Mouse (Mus musculus): ENCODE data around the gene Gsdma. TPM values are rescaled to one million over a fixed set of nuclear protein-coding genes. Genes with fewer than 3 reads are reported as not detected.
"Not testable (repeated sequence)": the region's sequence is repeated elsewhere in the genome, so short reads cannot be mapped to it uniquely, and the experiment has no call there.

Gsdma gene
- total RNA-seq, 2 experiments from 2014 or later, result 0.42 TPM; not detected in 1

DNA sequence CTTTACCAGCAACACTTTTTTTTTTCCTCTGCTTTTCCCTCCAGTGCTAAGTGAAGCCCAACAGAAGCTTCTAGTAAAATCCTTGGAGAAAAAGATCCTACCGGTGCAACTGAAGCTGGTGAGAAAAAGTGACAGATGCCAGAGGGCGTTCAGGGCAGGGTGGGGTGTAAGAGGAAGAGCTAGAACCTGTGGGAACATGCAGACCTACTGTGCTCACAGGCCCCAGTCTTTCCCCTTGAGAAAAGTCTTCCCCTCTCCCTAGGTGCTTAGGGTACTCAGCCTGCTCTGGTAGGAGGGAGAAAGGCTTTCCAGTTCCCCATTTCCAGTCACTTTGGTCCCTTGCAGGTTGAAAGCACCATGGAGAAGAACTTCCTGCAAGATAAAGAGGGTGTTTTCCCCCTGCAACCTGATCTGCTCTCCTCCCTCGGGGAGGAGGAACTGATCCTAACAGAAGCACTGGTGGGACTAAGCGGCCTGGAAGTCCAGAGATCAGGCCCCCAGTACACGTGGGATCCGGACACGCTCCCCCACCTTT lies 11.7 kb downstream of the Gsdma start:
- ATAC-seq (replicated peaks; ENCODE audit: low FRiP score, low TSS enrichment, poor library complexity, severe bottlenecking), result no peak

DNA sequence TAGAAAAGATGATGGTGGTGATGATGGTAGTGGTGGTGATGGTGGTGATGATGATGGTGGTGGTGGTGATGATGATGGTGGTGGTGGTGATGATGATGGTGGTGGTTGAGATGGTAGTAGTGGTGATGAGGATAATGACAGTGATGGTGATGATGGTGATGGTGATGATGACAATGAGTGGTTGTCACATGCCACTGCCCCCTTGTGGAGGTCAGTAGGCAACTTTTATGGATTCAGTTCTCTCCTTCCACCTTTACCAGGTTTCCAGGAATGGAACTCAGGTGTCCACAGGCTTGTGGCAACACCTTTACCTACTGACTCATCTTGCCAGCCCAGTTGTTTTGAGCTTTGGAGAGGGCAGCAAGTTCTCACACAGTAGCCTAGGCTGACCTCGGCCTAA lies 15.9 kb downstream of the Gsdma start:
- ATAC-seq (replicated peaks; ENCODE audit: low FRiP score, low TSS enrichment, poor library complexity, severe bottlenecking), result no peak

DNA sequence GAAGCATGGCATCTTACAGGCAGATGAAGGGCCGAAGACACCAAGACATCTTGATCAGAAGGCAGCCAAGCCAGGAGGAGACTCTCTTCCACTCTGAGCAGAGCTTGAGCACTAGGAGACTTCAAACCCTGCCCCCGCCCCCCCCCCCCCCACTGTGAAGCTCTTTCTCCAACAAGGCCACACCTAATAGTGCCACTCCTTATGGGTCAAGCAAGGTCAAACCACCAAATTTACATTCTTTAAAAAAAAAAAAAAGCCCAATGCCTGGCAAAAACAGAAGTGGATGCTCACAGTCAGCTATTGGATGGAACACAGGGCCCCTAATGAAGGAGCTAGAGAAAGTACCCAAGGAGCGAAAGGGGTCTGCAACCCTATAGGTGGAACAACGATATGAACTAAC lies 16.4 kb downstream of the Gsdma start:
- ATAC-seq (replicated peaks; ENCODE audit: low FRiP score, low TSS enrichment, poor library complexity, severe bottlenecking), result not testable (repeated sequence)

DNA sequence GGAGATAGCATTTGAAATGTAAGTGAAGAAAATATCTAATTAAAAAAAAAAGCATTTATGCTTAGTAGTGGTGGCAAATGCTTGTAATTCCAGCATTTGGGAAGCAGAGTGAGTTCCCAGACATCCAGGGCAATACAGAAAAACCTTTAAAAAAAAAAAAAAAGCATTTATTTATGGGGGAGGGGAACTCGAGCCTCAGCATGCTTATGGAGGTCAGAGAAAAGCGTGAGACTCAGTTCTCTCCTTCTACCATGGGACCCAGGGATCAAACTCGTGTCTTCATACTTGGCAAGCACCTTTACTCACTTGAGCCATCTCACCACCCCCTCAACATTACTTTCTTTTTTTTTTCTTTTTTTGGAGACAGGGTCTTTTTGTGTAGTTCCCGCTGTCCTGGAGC lies 17.0 kb downstream of the Gsdma start:
- no peak for ATAC-seq (replicated peaks; ENCODE audit: low FRiP score, low TSS enrichment, poor library complexity, severe bottlenecking)

DNA sequence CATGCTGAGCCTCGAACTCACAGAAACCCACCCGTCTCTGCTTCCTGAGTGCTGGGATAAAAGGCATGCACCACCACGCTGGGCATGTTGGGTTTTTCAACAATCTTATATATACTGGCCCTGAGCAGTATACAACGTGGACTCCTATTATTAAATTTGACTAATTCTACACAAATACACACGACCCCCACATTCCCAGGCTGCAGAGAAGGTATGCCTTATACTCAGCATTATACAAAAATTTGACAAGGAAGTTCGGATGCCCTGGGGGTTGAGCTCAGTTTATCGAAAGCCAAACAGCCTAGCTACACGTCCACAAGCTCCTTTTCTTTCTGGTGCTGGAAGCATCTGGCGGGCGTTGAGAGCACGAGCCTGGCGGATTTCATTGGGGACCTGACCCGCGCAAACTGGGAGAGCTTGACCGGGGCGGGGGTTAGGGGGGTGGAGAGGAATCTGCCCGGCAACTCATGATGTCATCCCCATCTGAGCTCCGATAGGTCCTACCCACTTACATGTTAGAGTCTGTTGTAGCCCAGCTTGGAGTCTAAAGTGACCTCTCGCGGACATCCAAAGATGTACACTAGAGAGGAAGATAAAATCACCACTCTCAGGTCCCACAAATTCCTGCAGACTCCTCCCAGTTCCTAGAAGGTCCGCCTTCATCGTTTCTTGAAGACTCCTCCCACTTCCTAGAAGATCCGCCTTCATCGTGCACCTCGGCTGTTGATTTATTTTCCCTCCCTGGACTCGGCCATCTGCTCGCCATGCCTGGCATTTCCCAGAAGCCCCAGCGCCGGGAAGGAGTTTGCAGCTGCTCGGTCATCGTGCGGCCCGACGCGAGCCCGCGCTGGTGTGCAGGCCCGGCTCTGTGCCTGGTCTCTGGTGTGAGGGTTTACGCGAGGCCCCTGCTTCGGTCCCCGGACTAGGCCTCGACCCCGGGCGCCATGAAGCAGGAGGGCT lies 17.9 kb downstream of the Gsdma start, which contains the start of gene Psmd3:
Gene Psmd3 (plus strand): TSS at position 769 of the 960 bp plus-strand sequence.
- peak; percentile 93 for ATAC-seq (replicated peaks; ENCODE audit: low FRiP score, low TSS enrichment, poor library complexity, severe bottlenecking)

DNA sequence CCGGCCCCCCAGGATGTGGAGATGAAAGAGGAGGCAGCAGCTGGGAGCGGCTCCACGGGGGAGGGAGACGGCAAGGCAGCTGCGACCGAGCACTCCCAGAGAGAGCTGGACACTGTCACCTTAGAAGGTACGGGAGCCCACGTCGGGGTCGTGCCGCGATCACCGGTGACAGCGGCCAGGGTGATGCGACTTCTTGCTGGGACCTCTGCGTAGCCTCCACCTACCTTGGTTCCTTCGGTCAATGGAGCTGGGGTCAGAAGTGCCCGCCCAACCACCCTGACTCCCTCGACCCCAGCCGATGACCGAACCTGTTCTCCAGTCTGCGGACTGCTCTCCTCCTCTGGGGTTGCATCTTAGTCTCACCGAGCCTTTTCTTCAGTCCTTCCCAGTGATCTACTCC lies 18.7 kb downstream of the Gsdma start:
- ATAC-seq (replicated peaks; ENCODE audit: low FRiP score, low TSS enrichment, poor library complexity, severe bottlenecking), result no peak

DNA sequence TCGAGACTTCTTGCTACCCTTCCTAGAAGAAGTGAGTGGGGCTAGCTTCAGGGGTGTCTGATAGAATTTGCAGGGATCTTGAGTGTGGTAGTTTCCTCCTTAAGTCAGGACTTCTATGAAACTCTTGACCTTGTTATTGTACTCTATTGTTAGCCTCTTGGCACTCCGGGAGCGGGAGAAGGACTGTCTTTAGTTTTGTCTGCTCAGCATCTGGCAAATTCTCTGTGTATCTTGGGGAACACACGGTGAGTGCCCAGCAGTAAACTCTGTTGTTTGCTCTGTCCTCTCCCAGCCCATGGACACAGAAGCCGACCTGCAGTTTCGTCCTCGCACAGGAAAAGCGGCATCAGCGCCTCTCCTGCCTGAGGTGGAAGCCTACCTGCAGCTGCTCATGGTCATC lies 21.5 kb downstream of the Gsdma start:
- no peak for ATAC-seq (replicated peaks; ENCODE audit: low FRiP score, low TSS enrichment, poor library complexity, severe bottlenecking)

DNA sequence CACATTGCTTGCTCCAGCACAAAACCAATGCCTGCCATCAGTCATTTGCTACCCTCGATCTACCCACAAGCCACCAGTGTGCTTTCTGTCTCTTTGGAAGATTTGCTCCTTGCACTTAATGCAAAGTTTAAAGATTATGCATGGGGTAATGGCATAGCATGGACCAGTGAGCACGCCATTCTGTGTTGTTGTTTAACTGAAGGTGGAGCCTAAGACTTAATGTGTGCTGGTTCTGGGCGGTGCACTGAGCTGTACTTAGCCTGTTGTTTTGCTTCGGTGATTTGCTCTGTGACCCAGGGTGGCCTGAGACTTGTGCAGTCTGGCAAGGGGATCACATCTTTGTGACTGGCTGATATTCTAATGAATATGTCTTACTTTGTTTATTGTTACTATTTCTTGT lies 22.8 kb downstream of the Gsdma start:
- ATAC-seq (replicated peaks; ENCODE audit: low FRiP score, low TSS enrichment, poor library complexity, severe bottlenecking), result no peak

DNA sequence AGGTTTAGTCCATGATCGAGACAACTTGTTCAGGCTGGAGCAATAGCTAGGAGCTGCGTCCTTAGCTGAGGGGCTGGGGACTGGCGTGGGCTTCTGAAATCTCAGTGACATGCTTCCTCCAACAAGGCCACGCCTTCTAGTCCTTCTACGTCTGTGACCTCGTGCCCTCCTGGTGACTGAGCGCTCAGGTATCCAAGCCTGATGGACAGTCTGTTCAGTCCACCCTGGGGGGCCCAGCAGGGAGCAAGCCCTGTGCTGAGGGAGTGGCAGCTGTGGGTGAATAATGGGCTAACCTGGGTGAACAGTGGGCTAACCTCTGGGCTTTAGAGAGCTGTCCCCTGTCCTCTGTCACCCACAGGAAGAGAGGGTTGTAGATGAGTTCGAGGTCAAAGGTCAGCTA lies 23.9 kb downstream of the Gsdma start:
- ATAC-seq (replicated peaks; ENCODE audit: low FRiP score, low TSS enrichment, poor library complexity, severe bottlenecking), result no peak

DNA sequence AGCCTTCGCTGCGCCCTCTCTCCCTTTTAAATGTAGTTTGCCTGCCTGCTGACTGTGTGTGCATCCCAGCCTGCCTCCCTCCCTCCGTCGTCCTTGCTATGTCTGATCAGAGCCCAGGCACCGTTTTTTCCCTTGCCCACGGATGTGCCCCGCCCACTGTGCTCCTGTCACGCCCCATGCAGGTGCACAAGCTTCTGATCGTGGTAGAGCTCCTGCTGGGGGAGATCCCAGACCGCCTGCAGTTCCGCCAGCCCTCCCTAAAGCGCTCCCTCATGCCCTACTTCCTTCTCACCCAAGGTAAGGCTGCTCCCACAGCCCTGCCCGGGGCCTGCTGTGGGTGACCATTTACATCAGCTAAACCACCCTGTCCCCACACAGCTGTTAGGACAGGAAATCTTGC lies 29.1 kb downstream of the Gsdma start:
- peak; percentile 8; the same call in 1 of the 2 replicates for ATAC-seq (replicated peaks; ENCODE audit: low FRiP score, low TSS enrichment, poor library complexity, severe bottlenecking)

DNA sequence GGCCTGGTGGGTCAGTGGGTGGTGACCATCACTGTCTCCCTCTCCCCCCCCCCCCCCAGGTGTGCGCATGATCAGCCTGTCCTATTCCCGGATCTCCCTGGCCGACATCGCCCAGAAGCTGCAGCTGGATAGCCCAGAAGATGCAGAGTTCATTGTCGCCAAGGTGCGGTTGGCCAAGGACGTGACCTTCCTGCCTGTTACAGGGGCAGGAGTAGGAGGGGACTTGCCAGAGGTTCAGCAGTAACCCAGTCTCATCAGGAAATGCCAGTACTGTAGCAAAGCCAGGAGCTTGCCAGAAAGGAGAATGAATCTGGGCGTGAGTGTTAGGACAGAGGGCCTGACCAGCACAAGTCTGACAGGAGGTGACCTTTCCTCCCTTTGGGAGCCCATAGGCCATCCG lies 29.6 kb downstream of the Gsdma start:
- ATAC-seq (replicated peaks; ENCODE audit: low FRiP score, low TSS enrichment, poor library complexity, severe bottlenecking), result no peak

DNA sequence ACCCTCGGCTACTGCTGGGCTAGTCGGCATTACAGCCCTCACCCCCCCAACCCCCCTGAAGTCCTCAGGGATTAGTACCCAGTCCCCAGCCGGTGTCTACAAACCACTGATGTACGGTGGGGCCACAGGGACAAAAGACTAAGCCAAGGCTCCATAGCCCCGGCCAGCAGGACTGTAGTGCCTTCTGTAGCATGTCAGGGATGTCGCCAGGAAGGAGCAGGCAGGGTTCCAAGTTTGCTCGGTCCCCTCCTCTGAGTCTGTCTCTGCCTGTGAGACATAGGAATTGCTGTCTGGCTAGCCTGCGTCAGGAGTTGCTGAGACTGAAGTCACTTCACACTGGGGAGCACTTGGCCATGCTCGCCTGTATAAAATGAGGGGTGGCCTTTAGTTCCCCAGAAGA lies 30.1 kb downstream of the Gsdma start:
- ATAC-seq (replicated peaks; ENCODE audit: low FRiP score, low TSS enrichment, poor library complexity, severe bottlenecking), result no peak

DNA sequence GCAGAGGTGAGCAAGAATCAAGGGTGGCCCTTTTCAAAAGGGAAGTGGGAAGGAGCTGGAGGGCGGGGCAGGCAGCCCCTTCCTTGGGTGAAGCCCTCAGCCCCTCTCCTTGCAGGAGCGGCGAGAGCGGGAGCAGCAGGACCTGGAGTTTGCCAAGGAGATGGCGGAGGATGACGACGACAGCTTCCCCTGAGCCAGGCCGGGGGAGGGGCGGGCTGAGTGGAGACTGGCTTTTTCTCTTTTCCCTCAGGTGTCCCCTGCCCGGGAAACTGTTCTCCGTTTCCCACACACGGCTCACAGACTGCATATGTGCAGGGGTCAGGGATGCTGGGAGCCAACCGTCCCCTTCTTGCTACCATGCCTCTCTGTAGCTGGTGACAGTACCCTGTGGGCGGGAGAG lies 31.3 kb downstream of the Gsdma start:
- no peak for ATAC-seq (replicated peaks; ENCODE audit: low FRiP score, low TSS enrichment, poor library complexity, severe bottlenecking)

DNA sequence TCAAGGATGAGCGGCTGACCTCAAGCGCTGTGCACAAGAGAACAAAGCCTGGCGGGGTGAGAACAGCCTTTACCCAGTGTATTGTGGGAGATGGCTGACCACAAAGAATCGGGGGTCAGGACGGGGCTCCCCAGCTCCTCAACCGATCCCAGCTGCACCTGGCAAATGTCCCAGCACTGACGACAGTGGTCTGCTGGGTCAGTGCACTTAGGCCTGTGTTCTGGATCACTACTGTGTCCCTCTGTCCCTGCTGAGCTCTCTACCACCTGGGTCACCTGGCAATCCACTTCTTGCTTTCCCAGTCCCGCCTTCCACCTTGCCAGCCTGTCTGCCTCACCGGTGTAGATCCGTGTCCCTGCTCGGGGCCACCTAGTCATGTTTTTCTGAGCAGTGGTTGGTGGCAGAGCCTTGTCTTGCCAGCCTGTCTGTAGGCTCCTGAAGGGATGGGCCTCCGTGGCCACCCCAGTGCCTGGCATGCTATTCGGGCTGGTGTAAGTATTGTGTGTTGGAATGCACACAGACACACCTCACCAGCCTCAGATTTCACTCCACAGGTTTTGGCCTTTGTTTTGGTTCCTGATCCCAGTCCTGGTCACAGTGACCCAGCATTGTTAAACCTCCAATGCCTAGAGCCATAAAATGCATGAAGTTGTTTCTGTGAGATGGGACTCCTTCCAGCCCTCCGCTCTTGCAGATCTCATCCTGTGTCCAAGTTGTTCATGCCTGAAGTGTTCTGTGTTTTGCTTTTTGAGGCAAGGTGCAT lies 32.5 kb downstream of the Gsdma start:
- no peak for ATAC-seq (replicated peaks; ENCODE audit: low FRiP score, low TSS enrichment, poor library complexity, severe bottlenecking)

DNA sequence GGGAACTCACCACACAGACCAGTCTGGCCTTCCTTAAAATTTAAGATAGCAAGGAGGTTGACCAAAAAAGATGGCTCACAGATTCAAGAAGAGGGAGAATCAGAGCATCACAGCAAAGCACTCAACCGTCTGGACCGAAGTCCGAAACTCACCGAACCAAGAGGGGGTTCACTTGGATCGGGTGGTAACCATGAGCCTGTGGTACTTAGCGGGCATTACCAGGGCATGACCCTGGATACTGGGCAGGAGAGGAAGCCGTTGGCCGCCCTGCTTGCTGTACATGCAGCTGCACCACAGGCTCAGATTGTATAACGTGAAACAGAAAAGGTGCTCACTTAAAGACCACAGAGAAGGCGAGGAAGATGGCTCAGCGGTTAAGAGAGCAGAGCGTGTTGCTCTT lies 33.1 kb downstream of the Gsdma start:
- no peak for ATAC-seq (replicated peaks; ENCODE audit: low FRiP score, low TSS enrichment, poor library complexity, severe bottlenecking)

DNA sequence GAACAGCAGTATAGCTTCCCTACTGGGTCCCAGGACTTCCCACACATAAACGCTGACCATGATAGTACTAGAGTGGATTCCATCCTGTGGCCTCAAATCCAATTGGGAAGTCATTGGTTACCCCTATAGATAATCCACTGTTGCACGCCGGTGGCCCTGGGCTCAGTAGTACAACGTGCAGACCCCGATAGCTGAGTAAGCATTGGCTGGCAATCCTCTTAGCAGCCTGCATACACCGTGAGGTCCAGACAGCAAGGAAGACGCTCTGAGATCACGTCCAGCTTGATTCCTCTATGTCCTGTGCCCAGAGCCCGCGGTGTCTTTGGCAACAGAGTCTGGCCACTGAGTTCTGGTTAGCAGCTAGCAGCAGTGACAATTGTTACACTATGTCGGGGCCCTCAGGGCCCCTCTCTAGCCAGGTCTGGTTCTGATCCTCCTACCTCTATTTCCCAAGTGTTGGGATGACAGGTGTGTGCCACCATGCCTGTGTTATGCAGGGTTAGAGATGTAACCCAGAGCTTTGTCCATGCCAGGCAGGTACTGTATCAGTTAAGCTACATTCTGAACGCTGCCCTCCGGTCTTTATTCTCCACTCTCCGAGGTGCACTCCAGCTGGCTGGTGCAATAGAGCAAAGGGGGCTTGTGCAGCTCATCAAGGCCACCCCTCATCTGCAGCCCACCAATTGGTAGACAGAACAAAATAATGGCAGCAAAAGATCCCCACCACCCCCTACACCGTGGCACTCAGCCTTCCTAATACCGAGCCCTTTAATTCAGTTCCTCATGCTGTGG lies 34.9 kb downstream of the Gsdma start:
- no peak for ATAC-seq (replicated peaks; ENCODE audit: low FRiP score, low TSS enrichment, poor library complexity, severe bottlenecking)

DNA sequence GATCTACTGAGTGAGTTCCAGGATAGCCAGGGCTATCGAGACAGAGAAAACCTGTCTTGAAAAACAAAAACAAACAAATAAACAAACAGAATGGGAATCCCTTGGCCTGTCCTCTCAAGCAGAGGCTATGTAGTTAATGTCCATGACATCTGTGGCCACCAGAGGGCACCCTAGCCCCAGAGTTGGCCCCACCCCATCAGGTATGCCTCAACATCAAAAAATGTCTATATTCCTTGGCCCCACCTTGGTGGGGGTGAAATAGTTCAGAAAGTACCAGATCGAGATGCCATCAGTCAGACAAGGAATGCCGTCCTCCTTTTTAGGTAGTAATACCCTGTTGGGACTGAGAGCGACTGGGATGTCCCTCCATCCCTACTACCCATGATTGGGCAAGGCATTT lies 35.8 kb downstream of the Gsdma start:
- peak; percentile 58 for ATAC-seq (replicated peaks; ENCODE audit: low FRiP score, low TSS enrichment, poor library complexity, severe bottlenecking)

DNA sequence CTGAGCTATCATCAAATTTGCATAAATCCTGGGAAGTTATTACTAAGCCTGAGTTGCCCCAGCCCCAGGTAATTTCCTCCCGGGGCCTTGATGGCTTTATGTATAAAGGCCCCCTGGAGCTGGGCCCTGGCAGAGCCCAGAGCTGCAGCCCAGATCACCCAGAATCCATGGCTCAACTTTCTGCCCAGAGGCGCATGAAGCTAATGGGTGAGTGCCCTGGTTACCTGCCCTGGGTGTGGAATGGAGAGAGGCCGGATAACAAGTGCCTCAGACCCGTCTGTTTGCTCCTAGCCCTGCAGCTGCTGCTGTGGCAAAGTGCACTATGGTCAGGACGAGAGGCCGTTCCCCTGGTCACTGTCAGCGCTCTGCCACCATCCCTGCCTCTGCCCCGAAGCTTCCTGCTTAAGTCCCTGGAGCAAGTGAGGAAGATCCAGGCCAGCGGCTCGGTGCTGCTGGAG lies 37.1 kb downstream of the Gsdma start, which contains the start of gene Csf3:
Gene Csf3 (plus strand): TSS at position 51 of the 458 bp plus-strand sequence.
- ATAC-seq (replicated peaks; ENCODE audit: low FRiP score, low TSS enrichment, poor library complexity, severe bottlenecking), result no peak

DNA sequence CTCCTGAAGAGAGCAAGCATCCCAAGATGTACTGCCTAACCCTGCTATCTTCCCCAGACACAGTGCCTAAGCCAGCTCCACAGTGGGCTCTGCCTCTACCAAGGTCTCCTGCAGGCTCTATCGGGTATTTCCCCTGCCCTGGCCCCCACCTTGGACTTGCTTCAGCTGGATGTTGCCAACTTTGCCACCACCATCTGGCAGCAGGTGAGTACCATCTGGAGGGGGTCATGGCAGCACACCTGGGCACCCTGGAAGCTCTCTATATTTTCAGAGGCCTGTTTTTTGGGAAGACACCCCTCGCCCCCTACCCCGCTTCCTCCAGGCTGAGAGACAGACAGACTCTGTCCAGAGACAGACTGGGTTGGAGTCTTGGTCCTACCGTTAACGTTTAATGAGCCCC lies 38.2 kb downstream of the Gsdma start:
- ATAC-seq (replicated peaks; ENCODE audit: low FRiP score, low TSS enrichment, poor library complexity, severe bottlenecking), result no peak

Measured in megakaryocyte-erythroid progenitor cell, adult 5-6 weeks (primary cell).